Mouse (Mus musculus) kidney, postnatal 10 days (tissue): ENCODE results near the gene Dut.
A peak's percentile ranks its signal among the peaks of the same experiment; 100 is the strongest.

Experiments
- DNase-seq: peaks from one replicate; pipeline ENCODE4 v3.0.0; 2021; ENCODE audit warnings: mixed read lengths

Gene Dut

GRCm38 (mm10) chr2:125247108-125247961 lies at the start of gene Dut:
Gene Dut, plus strand, starts transcription at chr2:125247190.
- DNase-seq = peak; percentile 96

GRCm38 (mm10) chr2:125208894-125209596 lies 37.9 kb upstream of the Dut start:
- no peak for DNase-seq

GRCm38 (mm10) chr2:125211831-125212510 lies 35.0 kb upstream of the Dut start:
- DNase-seq = no peak

GRCm38 (mm10) chr2:125214592-125214991 lies 32.4 kb upstream of the Dut start:
- DNase-seq = peak; percentile 86

GRCm38 (mm10) chr2:125217286-125217685 lies 29.7 kb upstream of the Dut start:
- no peak for DNase-seq

- DNase-seq = no peak
Measured at GRCm38 (mm10) chr2:125218566-125218965, 28.4 kb upstream of the Dut start.

GRCm38 (mm10) chr2:125219268-125219667 lies 27.7 kb upstream of the Dut start:
- DNase-seq = no peak

GRCm38 (mm10) chr2:125221673-125222072 lies 25.3 kb upstream of the Dut start:
- DNase-seq = no peak

GRCm38 (mm10) chr2:125228472-125229409 lies 18.2 kb upstream of the Dut start:
- no peak for DNase-seq

- no peak for DNase-seq
Measured at GRCm38 (mm10) chr2:125232183-125232582, 14.8 kb upstream of the Dut start.

- DNase-seq = no peak
Measured at GRCm38 (mm10) chr2:125233537-125233936, 13.5 kb upstream of the Dut start.

- no peak for DNase-seq
Measured at GRCm38 (mm10) chr2:125234049-125234448, 12.9 kb upstream of the Dut start.

GRCm38 (mm10) chr2:125245545-125246285 lies 1.3 kb upstream of the Dut start:
- DNase-seq = no peak

GRCm38 (mm10) chr2:125246669-125247068 lies 321 bp upstream of the Dut start:
- no peak for DNase-seq

- no peak for DNase-seq
Measured at GRCm38 (mm10) chr2:125247962-125248235, 909 bp downstream of the Dut start.

- DNase-seq = no peak
Measured at GRCm38 (mm10) chr2:125248256-125248655, 1.3 kb downstream of the Dut start.

GRCm38 (mm10) chr2:125249339-125249738 lies 2.3 kb downstream of the Dut start:
- DNase-seq = no peak

- DNase-seq = no peak
Measured at GRCm38 (mm10) chr2:125249874-125250273, 2.9 kb downstream of the Dut start.

GRCm38 (mm10) chr2:125251781-125252180 lies 4.8 kb downstream of the Dut start:
- no peak for DNase-seq

GRCm38 (mm10) chr2:125252275-125252674 lies 5.3 kb downstream of the Dut start:
- peak; percentile 69 for DNase-seq

- DNase-seq = no peak
Measured at GRCm38 (mm10) chr2:125253699-125254098, 6.7 kb downstream of the Dut start.

- no peak for DNase-seq
Measured at GRCm38 (mm10) chr2:125254630-125255029, 7.6 kb downstream of the Dut start.
